Comparison of ENCODE assay signal across 12 mouse cellular contexts in genomic region chr11:117995255-117995654, GRCm38 (mm10). TPM values are rescaled to one million over a fixed set of nuclear protein-coding genes. Genes with fewer than 3 reads are reported as not detected.
DNase-seq lines count a peak whose midpoint lies in the region; ATAC-seq and TF ChIP-seq lines count a peak whose summit lies in the region.
"Had no signal": no experiment of that assay in that cellular context is flagged by ENCODE, and none has a peak within 500 bp of the region (broad histone marks: within the 10 kb centered on the region; RNA-seq: fewer than 3 reads in every experiment).

No protein-coding gene starts in this region.

- no peaks in the 10 kb centered on the region for H3K27me3 ChIP-seq in intestine, embryonic 15.5 days (replicated peaks)
- no peaks in the 10 kb centered on the region for H3K27me3 ChIP-seq in intestine, postnatal 0 days (replicated peaks; ENCODE audit: control insufficient read depth, insufficient read depth, low read length)
- H3K27me3 ChIP-seq in embryonic facial prominence, embryonic 15.5 days, result no peaks in the 10 kb centered on the region
- H3K27me3 ChIP-seq: hindbrain, embryonic 15.5 days had no signal

- H3K9ac ChIP-seq in intestine, embryonic 15.5 days, result no peak overlapping the region; the same call in 1 of the 2 replicates
- H3K9ac ChIP-seq in intestine, postnatal 0 days (ENCODE audit: low read depth, low read length), result no peak overlapping the region
- H3K9ac ChIP-seq in embryonic facial prominence, embryonic 15.5 days, result no peak overlapping the region

- no peak for TF ChIP-seq CTCF in intestine, postnatal 0 days (IDR thresholded peaks at IDR 0.05; ENCODE audit: low read depth)
- TF ChIP-seq CTCF in layer of hippocampus, adult 2 months (conservative IDR thresholded peaks at IDR 0.05), result no peak

- no peaks in the 10 kb centered on the region for H3K9me3 ChIP-seq in intestine, embryonic 15.5 days
- no peaks in the 10 kb centered on the region for H3K9me3 ChIP-seq in intestine, postnatal 0 days (ENCODE audit: control insufficient read depth)
- no peaks in the 10 kb centered on the region for H3K9me3 ChIP-seq in embryonic facial prominence, embryonic 15.5 days (replicated peaks)
- H3K9me3 ChIP-seq: hindbrain, embryonic 15.5 days had no signal

- ATAC-seq in intestine, embryonic 15.5 days, result no peak
- ATAC-seq in intestine, postnatal 0 days, result no peak
- ATAC-seq in embryonic facial prominence, embryonic 15.5 days (ENCODE audit: insufficient number of reproducible peaks, low FRiP score, low TSS enrichment, low read depth), result no peak

- H3K4me1 ChIP-seq in intestine, embryonic 15.5 days (replicated peaks), result peaks cover 68% of the 10 kb centered on the region
- H3K4me1 ChIP-seq in intestine, postnatal 0 days (replicated peaks; ENCODE audit: control insufficient read depth, insufficient read depth, low read length), result peaks cover 30% of the 10 kb centered on the region
- H3K4me1 ChIP-seq in embryonic facial prominence, embryonic 15.5 days, result peaks cover 43% of the 10 kb centered on the region

- DNase-seq in adrenal gland, postnatal 36 days, result peak; percentile 44 to 51
- no peak for DNase-seq in adrenal gland, adult 18-20 months (ENCODE audit: low spot score in 2 of 2)
- peak; percentile 85 for DNase-seq in 3T3-L1 (ENCODE audit: low read depth, low spot score)
- no peak for DNase-seq in frontal cortex, postnatal 14 days (ENCODE audit: low spot score in 2 of 2)
- no peak for DNase-seq in layer of hippocampus, adult 2 months (ENCODE audit: low spot score in 2 of 2)
- DNase-seq: kidney, postnatal 4 days; lung, postnatal 10 days; right cerebral cortex, adult 18-20 months had no signal

- H3K27ac ChIP-seq in intestine, embryonic 15.5 days, result 0 out of 2 replicates have a peak overlapping the region, but pooled peaks have one; percentile 32
- H3K27ac ChIP-seq in intestine, postnatal 0 days (ENCODE audit: low read depth, low read length), result no peak overlapping the region; the same call in 1 of the 2 replicates
- peak overlapping the region; percentile 84; the same call in 1 of the 2 replicates for H3K27ac ChIP-seq in embryonic facial prominence, embryonic 15.5 days (replicated peaks)
- H3K27ac ChIP-seq in layer of hippocampus, adult 2 months, result no peak overlapping the region; the same call in 1 of the 2 replicates

- no peaks in the 10 kb centered on the region for H3K36me3 ChIP-seq in intestine, embryonic 15.5 days
- 0 out of 2 replicates have a peak, but pooled peaks cover 11% of the 10 kb centered on the region for H3K36me3 ChIP-seq in intestine, postnatal 0 days (ENCODE audit: control insufficient read depth, insufficient read depth)
- 0 out of 2 replicates have a peak, but pooled peaks cover 10% of the 10 kb centered on the region for H3K36me3 ChIP-seq in embryonic facial prominence, embryonic 15.5 days
- H3K36me3 ChIP-seq: hindbrain, embryonic 15.5 days had no signal

- H3K4me2 ChIP-seq in intestine, embryonic 15.5 days (replicated peaks), result no peak overlapping the region
- H3K4me2 ChIP-seq in intestine, postnatal 0 days (replicated peaks; ENCODE audit: low read depth), result no peak overlapping the region
- H3K4me2 ChIP-seq in embryonic facial prominence, embryonic 15.5 days (replicated peaks), result no peak overlapping the region
- H3K4me2 ChIP-seq: hindbrain, embryonic 15.5 days had no signal

- H3K4me3 ChIP-seq in intestine, embryonic 15.5 days (replicated peaks), result no peak overlapping the region
- no peak overlapping the region for H3K4me3 ChIP-seq in intestine, postnatal 0 days (ENCODE audit: low read depth, low read length)
- no peak overlapping the region for H3K4me3 ChIP-seq in embryonic facial prominence, embryonic 15.5 days (replicated peaks)
- no peak overlapping the region for H3K4me3 ChIP-seq in layer of hippocampus, adult 2 months
- H3K4me3 ChIP-seq: hindbrain, embryonic 15.5 days had no signal

- 59% methylated on average over 2 of the region's 2 CpGs for WGBS in intestine, embryonic 15.5 days
- 63% methylated on average over 2 of the region's 2 CpGs for WGBS in intestine, postnatal 0 days
- 51% methylated on average over 2 of the region's 2 CpGs for WGBS in embryonic facial prominence, embryonic 15.5 days

RNA-seq across cellular contexts. Expression of gene Pgs1, which starts 9.2 kb away (rescaled TPM):
- total RNA-seq in adrenal gland, postnatal 36 days (2021), result 10 to 100 TPM; 54.7 to 58.7 TPM
- 10 to 100 TPM; 47.8 to 65.5 TPM for total RNA-seq in adrenal gland, adult 18-20 months (2021)
- polyA plus RNA-seq in intestine, embryonic 15.5 days (2015; fragmentation: Nextera tagmentation; extraction: Ambion mirVana), result 32.6 and 33.5 TPM in 2 replicates
- polyA plus RNA-seq in intestine, postnatal 0 days (2015; fragmentation: Nextera tagmentation; extraction: Ambion mirVana), result 23.1 and 24.0 TPM in 2 replicates
- 39.9 and 41.2 TPM in 2 replicates for polyA plus RNA-seq in embryonic facial prominence, embryonic 15.5 days (2015; fragmentation: Nextera tagmentation; extraction: Ambion mirVana)
- 10 to 100 TPM; 76.2 to 81.3 TPM for total RNA-seq in layer of hippocampus, adult 2 months (2021)

RNA-seq across cellular contexts. Expression of gene Socs3, which starts 25.4 kb away (rescaled TPM):
- total RNA-seq in adrenal gland, postnatal 36 days (2021), result 10 to 100 TPM in 1 of 2 experiments, 1 to 10 TPM in 1; 6.6 to 17.5 TPM
- total RNA-seq in adrenal gland, adult 18-20 months (2021), result 1 to 10 TPM; 4.2 to 5.6 TPM
- 18.4 and 19.1 TPM in 2 replicates for polyA plus RNA-seq in intestine, embryonic 15.5 days (2015; fragmentation: Nextera tagmentation; extraction: Ambion mirVana)
- 15.7 and 15.9 TPM in 2 replicates for polyA plus RNA-seq in intestine, postnatal 0 days (2015; fragmentation: Nextera tagmentation; extraction: Ambion mirVana)
- 20.8 and 21.2 TPM in 2 replicates for polyA plus RNA-seq in embryonic facial prominence, embryonic 15.5 days (2015; fragmentation: Nextera tagmentation; extraction: Ambion mirVana)
- 1 to 10 TPM in 1 of 2 experiments, under 1 TPM in 1; 0.92 to 1.3 TPM for total RNA-seq in layer of hippocampus, adult 2 months (2021)

Comparison
In these comparisons a context has a peak if more than half of its experiments do, and no peak if none do; other contexts are left out.
1. DNase-seq: peak in adrenal gland, postnatal 36 days (2 of 2) and 3T3-L1 (single experiment); none in adrenal gland, adult 18-20 months (0 of 2), frontal cortex, postnatal 14 days (0 of 2) and layer of hippocampus, adult 2 months (0 of 2).
2. H3K27ac ChIP-seq: peak in intestine, embryonic 15.5 days (single experiment) and embryonic facial prominence, embryonic 15.5 days (single experiment); none in intestine, postnatal 0 days (single experiment) and layer of hippocampus, adult 2 months (single experiment).